Mouse (Mus musculus) spleen, postnatal 14 days (tissue): ENCODE data around the gene B430306N03Rik.

Experiments used
- DNase-seq, 2 experiments: peaks; one replicate each; pipeline ENCODE4 v3.0.0; 2021 to 2022; ENCODE audit warnings: low spot score in 2 of 2

Gene B430306N03Rik

DNA sequence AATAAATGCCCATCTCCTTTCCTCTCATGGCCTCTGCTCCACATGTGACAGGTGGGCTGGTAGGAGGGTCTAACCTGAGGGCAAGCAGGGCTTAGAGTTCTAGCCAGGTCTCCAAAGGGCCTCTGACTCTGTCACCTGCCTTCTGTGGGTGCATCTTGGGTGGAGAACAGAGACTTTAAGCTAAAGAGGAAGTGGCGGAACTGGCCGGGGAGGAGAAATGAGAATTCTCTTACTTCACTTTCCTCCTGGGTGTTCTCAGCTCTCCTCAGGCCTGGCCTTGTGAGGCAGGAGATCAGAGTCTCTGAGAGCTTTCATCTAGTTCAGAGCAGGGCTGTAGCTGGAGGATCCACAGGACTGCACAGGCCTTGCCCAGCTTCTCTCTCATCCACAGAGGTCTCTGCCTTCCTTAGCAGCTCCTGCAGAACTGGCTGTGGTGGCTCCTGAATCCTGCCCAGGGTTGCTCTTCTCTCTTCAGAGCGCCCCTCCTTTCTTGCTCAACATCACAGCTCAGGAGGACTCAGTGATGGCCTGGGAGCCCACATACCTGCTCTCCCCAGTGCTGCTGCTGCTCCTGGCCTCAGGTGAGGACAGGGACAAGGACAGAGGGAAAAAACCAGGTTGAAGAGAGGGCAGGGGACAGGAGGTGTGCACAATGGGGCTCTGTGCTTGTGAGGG lies at the start of gene B430306N03Rik:
Gene B430306N03Rik (plus strand): TSS at position 237 of the 675 bp plus-strand sequence.
- DNase-seq, result peak in 1 of 2 experiments; percentile 18

DNA sequence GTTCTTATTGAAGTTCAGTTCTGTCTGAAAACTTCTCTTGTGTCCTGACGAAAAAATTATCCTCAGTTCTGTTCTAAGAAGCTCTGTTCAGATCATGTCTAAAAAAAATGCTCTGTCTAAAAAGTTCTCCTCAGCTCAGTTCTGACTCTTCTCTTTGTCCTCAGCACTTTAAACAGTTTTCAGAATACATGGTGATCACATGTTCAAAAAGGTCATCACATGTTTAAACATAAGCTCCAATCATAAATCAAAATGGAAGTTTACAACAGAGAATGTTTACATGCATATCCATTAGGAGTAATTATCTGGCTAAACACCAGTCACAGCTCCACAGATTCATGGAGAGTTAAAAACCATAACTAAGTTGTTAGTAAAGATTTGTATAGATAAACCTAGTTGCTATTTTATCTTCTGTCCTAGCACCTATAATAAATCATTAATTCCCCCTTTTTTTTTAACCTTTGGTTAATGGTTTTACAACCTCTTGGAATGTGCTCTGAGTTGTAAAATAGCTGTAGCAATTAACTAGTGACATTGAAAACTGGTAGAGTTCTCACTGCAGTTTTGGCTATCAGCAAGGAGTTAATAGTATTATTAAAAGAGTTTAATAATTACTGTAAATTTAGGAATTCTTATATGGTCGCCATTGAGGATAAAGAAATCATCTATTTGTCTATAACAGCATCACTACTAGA lies 49.2 kb upstream of the B430306N03Rik start:
- no peak for DNase-seq

DNA sequence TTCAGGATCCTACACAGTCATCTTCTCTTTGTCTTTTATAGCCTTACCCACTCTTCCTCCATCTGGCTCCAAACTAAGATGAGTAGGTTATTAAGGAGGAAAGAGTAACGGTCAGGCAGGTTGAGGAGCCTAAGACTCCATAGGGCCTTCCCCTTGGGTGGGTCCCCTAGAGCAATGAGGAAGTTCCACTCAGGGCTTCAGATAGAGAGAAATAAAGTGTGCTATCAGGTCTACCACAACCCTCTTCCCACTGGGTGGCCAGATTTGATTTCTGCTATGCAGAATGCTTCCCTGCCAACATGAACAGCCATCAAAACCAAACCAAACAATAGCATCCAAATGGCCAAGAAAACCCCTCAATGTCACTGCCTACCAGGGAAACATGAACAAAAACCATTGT lies 48.4 kb upstream of the B430306N03Rik start:
- DNase-seq, result no peak

DNA sequence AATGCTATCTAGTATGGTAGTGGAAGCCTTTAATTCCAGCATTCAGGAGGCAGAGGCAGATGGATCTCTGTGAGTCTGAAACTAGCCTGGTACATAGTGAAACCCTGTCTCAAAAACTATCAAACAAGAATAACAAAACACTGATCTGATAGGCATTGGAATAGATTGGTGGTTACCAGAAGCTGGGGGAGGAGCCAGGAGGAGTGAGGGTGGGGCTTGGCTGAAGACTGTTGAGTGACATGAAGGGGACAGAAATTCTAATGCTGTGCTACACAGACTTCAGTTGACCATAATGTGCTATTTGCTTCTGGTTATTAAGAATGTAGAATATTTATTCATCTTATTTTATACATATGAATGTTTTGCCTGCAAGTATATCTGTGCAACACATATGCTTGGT lies 47.7 kb upstream of the B430306N03Rik start:
- no peak for DNase-seq

DNA sequence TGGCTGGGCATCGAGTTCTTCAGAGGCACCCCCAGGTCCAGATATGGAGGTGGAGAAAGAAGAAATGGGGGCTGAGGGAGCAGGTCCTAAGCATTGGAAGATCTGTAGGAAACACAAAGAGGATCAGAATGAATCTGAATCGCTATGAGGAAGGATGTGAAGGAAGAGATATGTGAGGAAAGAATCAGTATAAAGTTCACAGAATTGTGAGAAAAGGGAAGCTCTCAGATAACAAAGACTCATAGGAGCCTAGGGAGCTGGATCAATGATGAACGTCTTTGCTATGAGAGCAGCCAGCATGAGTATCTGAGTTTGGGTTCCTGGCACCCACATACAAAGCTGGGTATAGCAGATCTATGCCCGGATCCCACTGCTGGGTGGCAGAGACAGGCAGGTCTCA lies 46.1 kb upstream of the B430306N03Rik start:
- DNase-seq, result no peak

DNA sequence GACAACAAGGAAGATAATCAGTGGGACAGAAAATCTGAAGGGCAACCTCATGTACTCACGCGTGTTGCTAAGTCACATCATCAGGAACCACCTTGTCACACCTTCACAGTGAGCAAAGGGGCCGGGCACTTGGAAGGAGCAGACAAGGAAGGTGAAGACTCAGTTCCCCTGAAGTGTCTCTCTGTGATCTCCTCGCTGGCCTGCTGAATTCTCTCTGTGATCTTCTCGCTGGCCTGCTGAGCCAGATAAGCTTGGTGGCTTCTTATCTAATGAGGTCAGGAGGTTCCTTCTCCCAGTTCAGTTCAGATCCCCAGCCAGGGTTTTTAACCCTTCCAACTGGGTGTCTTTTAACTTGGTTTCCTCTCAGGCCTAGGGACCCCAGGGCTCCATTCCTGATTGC lies 43.8 kb upstream of the B430306N03Rik start:
- DNase-seq, result peak; percentile 40 to 58

DNA sequence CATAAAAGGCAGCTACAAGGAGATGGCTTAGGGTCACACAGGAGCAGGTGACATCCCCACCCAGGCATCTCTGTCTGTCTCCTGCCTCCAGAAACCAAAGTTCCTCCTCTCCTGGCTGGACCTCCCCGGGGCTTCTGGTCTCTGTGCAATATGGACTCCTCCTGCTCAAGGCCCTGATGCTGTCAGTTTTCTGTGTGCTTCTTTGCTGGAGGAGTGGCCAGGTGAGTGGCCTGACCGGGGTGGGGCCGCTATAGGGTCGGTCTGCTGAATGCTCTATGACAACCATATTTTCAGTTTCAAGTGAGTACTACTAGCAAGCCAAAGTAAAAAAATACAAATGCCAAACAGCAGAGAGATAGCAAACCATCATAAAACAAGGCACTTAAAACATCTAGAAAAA lies 43.3 kb upstream of the B430306N03Rik start:
- DNase-seq, result no peak

DNA sequence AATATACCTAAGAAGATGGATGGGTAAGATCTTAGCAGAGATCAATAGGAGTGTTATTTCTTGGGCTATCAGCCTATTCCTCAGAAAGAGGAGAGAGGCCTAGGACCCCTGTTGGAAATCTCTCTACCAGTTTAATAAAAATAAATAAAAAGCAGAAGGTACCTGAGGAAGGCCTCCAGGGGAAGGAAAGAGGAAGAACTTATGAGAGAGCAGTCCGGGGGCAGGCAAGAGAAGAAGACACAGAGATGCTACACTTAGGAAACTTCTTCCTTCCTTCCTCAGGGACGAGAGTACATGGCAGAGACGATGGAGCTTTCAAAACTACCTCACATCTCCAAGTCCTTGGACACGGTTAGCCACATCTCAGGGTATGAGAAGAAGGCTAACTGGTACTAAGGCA lies 41.8 kb upstream of the B430306N03Rik start:
- no peak for DNase-seq

DNA sequence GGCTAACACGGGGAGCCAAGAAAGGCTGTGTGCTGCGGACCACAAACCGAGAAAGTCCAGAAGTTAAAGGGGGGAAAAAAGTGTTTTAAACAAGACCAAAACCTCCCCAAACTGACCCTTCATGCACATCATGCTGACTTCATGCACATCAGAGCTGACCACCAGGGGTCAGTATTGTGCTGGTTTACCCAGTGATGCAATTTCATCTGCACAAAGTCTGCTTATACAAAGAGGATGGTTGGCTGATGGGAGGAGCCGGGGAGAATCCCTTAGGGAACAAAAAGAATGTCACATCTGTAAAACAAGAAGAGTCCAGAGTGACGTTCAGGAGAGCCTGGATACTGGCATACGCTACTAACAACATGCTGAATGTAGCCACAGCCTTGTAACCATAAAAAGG lies 41.1 kb upstream of the B430306N03Rik start:
- peak; percentile 71 to 87 for DNase-seq

DNA sequence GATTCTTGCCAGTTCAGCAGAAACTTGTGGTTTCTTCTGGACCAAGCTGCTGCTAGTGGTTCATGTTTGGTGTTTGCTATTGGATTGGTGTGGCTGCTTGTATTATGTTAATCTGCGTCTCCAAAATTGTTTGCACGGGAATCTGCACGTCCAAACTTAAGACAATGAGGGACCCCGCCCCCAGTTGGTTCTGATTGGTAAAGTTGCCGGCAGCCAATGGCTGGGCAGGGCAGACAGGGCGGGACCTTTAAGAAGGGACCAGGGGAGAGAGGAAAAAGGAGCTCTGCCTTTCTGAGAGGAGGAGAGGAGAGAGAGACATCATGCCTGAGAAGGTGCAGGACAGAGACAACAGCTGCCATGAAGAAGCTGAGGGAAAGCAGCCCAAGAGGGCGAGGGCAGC lies 40.2 kb upstream of the B430306N03Rik start:
- no peak for DNase-seq

DNA sequence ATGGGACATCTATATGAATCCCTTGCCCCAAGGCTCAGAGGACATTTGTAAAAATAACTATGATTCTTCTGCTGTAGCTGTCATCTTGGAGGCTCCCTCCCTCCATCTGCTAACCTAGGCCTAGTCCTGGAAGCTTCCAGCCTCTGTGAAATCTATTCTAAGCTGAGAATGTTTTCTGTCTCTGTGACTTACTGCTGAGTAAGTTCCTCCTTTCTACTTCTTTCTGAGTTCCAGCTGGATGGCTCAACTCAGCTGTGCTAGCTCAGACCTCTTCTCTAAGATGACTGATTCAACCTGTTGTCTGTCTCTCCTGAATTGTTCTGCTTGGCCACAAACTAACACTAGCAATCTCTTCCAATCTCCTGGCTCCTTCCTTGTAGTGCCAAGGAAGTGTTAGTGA lies 37.6 kb upstream of the B430306N03Rik start:
- DNase-seq, result no peak

DNA sequence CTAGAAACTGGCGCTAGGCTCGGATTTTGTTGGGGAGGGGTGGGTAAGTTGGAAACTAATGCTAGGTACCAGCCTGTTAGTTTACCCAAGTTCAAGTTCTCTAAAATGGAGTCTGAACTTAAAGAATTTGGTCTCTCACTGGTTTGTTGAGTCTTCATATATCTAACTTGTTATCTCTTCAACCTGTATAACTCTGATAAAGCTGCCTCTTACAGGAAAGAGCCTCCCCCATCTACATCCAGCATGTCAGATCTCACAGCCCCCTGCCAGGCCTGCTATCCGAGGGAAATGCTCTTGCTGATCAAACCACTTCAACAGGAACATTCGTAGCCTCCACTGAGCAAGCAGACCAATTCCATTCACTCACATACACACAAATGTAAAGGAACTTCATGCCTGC lies 36.9 kb upstream of the B430306N03Rik start:
- no peak for DNase-seq

DNA sequence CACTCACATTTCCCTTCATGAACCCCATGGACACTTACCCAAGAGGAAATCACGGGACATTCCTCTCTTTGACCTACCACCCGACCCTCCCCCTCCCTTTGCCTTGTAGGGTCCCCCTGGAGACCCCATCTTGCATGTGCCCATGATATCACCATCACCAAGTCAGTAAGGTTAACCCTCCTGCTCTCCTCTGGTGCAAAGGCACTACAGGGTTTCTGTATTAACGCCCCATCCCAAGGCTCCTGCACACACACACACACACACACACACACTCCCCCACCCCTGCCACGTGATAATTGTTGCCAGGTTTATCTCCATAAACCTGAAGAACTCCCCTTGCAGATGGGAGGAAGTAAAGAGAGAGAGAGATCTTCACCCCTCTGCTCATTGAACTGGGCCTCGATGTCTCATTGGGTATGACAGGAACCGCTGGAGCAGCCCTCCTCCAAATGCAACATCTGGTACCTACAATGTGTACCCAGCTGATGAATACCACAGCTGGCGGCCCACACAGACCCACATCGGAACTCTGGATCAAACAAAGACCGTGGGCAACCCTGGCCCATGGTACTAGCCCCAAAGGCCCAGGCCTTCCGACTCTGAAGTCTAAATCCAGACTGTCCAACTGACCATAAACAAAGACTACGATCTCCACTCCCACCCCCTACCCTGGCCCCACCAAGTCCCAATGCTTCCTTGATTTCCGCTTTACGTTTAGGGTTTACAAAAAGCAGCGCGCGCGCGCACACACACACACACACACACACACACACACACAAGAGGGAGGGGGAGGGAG lies 34.8 kb upstream of the B430306N03Rik start:
- no peak for DNase-seq

DNA sequence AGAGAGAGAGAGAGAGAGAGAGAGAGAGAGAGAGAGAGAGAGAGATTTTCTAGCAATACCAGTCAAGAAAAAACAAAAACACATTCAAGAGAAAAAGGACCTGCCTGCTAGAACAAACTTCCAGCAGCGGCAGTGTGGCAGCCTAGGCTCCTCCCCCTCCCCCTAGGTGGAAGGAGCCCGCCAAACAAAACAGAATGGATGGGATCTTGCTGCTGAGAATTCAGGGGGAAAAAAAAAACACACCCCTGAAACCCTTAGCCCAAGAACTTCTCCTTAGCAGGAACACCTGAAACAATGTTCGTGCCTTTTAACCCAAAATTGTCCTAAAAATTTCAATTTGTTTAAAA lies 34.2 kb upstream of the B430306N03Rik start:
- DNase-seq, result peak in 1 of 2 experiments; percentile 21

DNA sequence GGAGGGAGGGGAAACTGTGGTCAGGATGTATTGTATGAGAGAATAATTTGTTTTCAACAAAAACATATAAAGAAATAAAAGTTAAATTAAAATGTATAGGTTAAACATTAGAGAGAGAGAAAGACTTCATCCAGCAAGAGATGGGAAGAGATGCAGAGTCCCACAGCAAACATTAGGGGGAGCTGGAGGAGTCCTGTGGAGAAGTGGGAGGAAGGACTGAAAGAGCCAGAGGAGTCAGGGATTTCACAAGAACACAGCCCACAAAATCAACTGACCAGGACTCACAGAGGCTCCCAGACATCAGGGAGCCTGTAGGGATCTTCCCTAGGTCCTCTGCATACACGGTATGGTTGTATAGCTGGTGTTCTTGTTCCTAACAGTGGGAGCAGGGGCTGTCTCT lies 29.2 kb upstream of the B430306N03Rik start:
- DNase-seq, result no peak

DNA sequence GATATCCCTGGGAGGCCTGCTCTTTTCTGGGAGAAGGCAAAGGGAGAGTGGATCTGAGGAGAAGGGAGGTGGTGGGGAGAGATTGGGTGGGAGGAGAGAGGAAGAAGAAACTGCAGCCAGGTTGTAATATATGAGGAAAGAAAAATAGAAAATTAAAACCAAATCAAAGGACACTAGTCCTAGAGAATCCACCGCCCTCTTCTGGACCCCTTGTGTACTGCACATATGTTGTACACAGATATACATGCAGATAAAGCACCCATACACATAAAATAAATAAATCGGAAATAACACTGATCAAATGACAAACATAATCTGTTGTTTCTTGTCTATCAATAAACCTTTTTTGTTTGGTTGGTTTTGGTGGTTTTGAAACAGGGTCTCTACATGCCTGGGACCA lies 28.7 kb upstream of the B430306N03Rik start:
- peak in 1 of 2 experiments; percentile 51 for DNase-seq

DNA sequence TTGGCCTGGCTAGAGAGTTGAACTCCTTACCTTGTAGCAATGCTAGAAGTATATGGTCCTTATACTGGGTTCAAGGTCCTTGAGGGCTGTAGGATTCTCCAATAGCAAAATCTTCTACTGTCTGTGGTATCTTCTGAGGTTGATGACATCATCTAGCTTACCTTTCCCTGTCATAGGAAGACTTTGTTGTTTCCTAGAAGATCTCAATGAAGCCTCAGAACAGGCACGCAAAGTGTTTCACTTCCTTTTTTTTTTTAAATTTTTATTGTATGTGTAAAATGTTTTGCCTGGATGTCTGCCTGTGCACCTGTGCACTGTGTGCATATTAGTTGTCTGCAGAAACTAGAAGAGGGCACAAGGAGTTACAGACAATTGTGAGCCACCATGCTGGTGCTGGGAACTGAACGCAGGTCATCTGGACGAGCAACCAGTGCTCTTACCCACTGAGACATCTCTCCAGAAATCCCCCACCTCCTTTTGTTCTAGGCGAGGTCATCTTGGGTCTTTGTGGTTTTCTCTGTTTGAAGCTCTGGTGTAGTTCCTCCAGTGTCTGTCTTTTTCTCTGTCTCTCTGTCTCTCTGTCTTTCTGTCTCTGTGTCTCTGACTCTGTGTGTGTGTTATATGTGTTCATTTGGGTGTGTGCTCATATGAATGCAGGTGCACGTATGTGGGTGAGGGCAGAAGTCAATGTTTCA lies 22.3 kb upstream of the B430306N03Rik start:
- DNase-seq, result no peak

DNA sequence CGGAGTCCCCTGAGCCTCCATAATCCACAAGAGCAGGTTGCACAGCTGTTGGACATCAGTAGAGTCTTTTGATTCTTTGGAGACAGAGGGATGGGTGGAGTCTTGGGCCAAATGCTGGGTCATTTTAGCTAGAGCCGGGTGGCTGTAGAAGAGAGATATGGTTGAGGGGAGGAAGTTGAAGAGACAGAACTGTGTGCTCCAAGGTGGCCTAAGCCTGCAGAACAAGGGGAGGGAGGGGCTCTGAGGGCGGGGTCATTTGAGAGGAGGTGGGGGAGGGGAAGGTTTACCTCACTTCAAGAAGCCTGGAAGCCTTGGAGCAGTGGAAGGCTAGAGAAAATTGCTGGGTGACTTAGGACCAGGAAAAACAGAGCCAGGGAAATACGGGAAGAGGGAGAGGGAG lies 16.7 kb upstream of the B430306N03Rik start, which contains the start of gene Treml2:
Gene Treml2 (plus strand): TSS at position 296 of the 400 bp plus-strand sequence.
- DNase-seq, result peak in 1 of 2 experiments; percentile 8

DNA sequence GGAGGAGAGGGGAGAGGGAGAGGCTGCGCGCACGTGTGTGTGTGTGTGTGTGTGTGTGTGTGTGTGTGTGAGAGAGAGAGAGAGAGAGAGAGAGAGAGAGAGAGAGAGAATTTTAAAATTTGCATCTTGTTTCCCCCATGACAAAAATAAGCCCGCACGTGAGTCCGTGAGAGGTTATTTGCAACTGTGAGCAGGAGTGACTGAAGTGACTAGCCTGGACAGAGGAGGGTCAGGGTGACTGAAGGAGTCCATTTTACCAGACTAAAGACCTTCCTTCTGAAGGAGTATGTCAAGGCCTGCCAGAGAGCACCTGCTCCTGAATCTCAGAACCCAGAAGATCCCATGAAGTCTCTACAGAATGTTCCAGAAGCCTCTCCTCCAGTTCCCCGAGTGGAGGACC lies 16.2 kb upstream of the B430306N03Rik start:
- peak in 1 of 2 experiments; percentile 47 for DNase-seq

DNA sequence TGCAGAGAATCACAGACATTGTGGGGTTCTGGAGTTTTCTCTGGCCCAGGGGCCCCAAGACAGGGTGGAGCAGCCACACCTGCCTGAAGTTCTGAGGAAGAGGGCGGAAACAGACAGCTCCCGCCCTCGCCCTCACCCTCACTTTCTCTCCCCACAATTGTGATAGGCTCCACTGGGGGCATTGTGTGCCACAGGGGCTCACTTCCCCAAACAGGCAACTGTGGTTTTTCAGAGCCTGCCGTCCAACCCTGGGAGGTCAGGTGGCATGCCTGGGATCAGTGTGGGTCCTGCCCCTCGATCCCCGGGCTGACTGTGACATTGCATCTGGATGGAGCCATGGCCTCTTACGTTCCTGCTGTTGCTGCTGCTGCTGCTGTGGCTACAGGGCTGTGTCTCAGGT lies 15.7 kb upstream of the B430306N03Rik start:
- peak; percentile 47 to 57 for DNase-seq

DNA sequence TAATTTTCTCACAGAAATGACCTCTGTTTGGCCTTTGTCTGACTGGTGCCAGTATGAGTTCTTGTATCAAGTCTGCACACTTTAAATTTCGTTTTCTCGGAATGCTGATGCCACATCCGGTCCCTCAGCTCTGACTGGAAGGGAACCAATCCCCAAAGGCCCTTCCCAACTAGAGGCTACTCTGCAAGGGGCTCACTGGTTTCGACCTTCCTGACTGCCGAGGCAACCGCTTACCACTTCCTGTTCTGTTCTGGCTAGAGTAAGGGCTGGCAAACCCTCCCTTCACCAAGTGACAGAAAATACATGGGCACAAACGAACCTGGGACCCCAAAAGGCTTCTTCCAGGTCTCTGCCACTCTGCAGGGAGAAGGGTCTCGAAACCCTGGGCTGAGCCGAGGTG lies 15.1 kb upstream of the B430306N03Rik start:
- DNase-seq, result peak; percentile 25 to 32

DNA sequence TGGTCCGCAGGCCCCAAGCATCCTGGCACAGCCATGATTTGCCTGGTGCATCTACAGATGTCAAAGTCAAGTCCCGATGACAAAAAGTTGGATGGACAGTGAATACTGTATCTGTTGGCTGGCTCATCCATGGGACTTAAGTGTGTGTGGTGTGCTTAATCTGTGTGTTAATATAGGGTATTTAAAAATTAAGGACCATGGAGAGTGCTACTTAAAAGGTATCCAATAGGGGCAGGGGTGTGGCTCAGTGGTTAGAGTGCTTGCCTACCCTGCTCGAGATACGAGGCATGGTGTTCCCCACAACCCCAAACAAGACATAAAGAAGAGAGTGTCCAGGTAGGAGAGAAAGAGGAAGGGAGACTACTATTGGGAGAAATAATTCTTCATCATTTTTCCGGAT lies 14.1 kb upstream of the B430306N03Rik start:
- DNase-seq, result no peak
